Mouse (Mus musculus): ENCODE results near the gene Lcn10. TPM values are rescaled to one million over a fixed set of nuclear protein-coding genes. Genes with fewer than 3 reads are reported as not detected.
A peak's percentile ranks its signal among the peaks of the same experiment; 100 is the strongest.
"Not testable (repeated sequence)": the region's sequence is repeated elsewhere in the genome, so short reads cannot be mapped to it uniquely, and the experiment has no call there.

The Lcn10 gene
- total RNA-seq (2021), result not detected
- long read RNA-seq, experiment 1, result 0 reads
- long read RNA-seq, experiment 2, result 0 reads

DNA sequence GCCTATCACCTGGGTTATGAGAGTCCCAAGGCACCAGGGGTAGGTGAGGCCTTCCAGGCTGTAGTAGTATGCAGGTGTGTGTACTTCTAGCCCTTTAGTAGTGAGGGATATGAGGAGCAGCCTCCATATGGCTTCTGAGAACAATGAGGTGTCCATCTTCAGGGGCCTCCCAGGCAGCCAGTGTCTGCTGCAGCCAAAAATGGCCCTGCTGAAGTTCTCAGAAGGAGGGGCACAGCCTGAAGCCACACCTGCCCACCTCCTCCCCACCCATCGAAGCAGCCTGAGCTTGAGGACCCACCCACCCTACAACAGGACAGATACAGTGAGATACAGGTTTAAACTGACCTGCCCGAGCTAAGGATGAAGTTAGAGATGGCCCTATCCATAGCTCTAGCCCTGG, at the start of gene Lcn10:
TSS of gene Lcn10 (plus strand) at position 301 of the 400 bp plus-strand sequence.
- DNase-seq, result no peak
- intact Hi-C loops (cut with DNase I), result no loop called here

DNA sequence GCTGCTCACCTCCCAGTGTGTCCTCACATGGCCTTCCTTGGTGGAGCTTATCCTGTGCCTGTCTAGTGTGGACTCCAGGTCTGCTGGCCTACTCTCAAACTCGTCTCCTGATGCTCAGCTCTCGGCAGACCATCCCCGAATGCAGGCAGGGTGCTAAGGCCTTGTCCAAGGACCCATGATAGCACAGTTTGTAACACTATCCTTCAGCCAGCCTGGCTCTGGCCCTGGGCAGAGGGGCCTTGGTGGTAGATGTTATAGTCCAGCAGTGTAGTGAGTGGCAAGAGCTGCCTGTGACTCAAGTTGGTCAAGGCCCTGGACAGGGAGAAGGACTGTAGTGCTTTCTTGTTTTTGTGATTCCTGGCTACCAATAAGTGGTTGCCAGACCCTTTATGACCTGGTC, 48.9 kb upstream of the Lcn10 start:
- intact Hi-C loops (cut with DNase I), result no loop called here
- no peak for DNase-seq

GRCm38 (mm10) chr2:25634046-25634445, 48.5 kb upstream of the Lcn10 start:
- no peak for DNase-seq
- intact Hi-C loops (cut with DNase I), result no loop called here

DNA sequence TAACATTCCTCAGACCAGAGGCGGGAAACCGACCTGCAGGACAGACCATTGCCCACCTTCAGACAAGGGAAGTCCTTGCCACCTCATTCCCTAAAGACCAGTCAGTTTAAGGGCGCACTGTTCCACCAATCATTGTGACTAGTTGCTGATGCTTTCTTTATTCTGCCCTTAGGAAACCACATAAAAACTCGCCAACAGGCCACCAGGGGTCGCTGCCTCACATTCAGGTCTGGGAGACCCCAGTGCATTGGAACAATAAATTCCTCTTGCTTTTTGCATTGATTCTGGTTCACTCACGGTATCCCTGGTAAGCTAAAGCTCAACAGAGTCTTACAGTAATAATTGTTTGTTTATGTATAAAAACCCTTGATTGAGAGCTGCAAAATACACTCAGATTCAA, 42.6 kb upstream of the Lcn10 start:
- peak; percentile 49 to 63 for DNase-seq
- intact Hi-C loops (cut with DNase I), result no loop called here

DNA sequence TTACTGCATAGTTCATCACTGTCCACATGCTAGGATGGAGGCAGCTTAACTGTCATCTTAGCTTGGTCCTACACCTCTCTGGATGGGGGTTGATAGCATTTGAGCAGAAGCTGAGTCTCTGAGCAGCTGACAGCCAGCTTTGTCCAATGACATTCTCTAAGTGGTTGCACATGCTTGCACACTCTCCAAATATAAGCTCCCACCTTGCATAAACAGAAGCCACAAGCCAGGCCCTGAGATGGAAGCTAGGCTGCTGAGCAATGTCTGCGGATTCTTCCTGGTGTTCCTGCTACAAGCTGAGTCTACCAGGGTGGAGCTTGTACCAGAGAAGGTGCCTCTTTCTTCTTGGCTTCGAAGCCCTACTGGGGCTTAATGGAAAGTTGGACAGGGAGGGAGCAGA, 29.6 kb upstream of the Lcn10 start, which contains the start of gene Lcn8:
TSS of gene Lcn8 (plus strand) at position 219 of the 400 bp plus-strand sequence.
- DNase-seq, result no peak
- intact Hi-C loops (cut with DNase I), result no loop called here

- no peak for DNase-seq
- intact Hi-C loops (cut with DNase I), result no loop called here
These were observed 28.0 kb upstream of the Lcn10 start for GRCm38 (mm10) chr2:25654502-25654901.

- DNase-seq, result peak; percentile 39 to 65
- intact Hi-C loops (cut with DNase I), result no loop called here
These were observed 25.8 kb upstream of the Lcn10 start for GRCm38 (mm10) chr2:25656691-25657090.

DNA sequence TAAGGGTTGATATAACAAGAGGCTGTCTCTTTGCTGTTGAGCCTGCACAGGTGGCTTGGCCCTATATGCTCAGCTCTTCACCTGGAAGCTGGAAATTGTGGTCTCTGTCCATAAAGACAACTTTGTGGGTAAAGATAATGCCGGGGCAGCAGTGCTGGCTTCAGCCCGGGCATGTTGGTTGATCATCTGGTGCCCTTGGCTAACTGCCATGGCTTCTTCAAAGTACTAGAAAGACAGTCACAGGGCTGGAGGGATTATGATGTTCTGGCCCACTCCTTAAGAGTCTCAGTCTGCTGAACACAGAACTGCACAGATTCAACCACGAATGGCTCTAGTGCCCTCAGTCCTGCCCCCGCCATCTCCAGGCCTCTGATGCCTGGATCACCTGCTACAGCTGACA, 25.3 kb upstream of the Lcn10 start:
- DNase-seq, result peak in 1 of 2 experiments; percentile 26
- intact Hi-C loops (cut with DNase I), result no loop called here

DNA sequence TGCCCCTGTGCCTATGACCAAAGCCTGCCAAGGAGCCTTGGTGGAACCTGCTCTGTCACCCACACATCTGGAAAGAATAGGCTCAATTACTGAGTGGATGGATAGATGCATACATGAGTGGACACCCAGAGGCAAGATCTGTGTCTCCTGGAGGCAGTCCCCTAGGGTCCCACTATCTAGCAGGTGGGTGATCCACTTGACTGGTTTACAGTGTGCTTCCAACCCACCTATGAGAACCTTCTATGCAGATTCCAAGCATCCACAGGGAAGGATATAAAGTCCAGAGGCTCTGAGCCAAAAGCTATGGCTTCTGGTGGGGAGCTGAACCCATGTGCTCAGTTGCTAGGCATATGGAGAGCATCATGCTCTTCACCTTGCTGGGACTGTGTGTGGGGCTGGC, 24.9 kb upstream of the Lcn10 start, which contains the start of gene Lcn5:
TSS of gene Lcn5 (plus strand) at position 301 of the 400 bp plus-strand sequence.
- intact Hi-C loops (cut with DNase I), result no loop called here
- no peak for DNase-seq

DNA sequence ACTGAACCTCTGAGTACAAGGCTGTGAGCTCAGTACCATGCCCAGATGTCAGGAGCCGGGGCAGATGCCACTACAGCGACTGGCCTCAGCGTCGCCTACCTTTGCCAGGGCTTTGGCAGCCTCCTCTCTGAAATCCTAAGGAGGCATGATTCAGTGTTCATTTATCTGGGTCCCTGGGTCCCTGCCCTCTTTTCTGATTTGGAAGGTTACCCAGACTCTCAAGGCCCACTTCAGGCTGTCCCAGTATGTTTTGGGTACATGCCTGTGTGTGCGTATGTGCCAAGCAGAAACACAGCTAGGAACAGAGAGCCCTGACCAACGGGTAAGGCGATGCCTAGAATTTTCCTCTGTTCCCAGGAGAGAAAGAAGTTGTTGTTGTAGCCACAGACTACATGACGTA, 22.2 kb upstream of the Lcn10 start:
- intact Hi-C loops (cut with DNase I), result no loop called here
- DNase-seq, result peak in 1 of 2 experiments; percentile 19

GRCm38 (mm10) chr2:25661245-25661970, 21.1 kb upstream of the Lcn10 start:
- no peak for DNase-seq
- intact Hi-C loops (cut with DNase I), result no loop called here

DNA sequence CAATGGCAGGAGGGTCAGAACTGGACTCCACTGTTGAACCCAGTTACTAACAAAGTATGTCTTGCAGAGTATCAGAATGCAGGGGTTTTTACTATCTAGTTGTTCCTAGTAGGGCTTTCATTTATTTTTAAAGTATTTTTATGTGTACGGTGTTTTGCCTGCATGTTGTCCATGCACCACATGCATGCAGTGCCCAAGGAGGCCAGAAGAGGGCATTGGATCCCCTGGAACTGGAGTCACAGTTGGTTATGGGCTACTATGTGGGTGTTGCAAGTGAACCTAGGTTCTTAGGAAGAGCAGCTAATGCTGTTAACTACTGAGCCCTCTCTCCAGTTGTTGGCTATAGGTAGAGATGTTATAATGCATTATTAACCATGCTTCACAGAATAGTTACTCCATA, 19.0 kb upstream of the Lcn10 start:
- peak; percentile 45 to 70 for DNase-seq
- intact Hi-C loops (cut with DNase I), result no loop called here

DNA sequence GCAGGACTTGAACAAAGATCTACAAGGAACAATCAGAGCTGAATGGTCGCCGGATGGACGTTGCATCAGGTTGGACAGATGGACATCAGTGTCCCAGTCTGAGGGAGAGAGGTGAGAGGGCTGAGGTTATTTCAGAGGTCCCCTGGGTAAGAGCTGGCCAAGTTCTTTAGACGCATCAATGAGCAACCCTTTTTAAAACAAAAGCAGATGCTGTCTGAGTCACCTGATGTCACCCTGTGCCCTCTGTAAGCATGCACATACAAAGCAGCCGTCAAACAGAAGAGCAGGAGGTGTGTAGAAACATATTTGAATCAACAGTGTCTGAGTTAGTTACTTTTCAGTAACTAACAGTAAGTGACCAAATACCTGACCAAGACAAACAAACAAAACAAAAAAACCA, 18.4 kb upstream of the Lcn10 start:
- DNase-seq, result no peak
- intact Hi-C loops (cut with DNase I), result no loop called here

- intact Hi-C loops (cut with DNase I), result no loop called here
- DNase-seq, result no peak
These were observed 16.0 kb upstream of the Lcn10 start for GRCm38 (mm10) chr2:25666516-25666915.

DNA sequence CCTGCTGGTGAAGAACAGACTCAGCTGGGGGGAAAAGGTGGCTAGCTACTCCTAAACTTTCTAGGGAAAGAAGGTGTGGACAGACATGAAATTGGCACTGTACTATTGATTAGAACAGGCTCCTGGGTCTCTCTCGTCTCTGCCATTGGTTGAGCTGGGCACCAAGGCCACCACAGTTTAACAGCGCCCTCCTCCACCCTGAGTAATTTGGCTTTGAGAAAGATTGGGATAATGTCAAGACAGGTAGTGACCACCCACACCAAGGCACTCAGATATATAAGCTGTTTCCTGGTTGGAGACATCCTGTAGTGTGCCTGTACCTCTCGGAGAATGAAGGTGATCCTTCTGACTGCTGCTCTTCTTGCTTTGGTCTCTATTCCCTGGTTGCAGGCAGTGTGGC, 6.0 kb upstream of the Lcn10 start, which contains the start of gene Lcn6:
TSS of gene Lcn6 (plus strand) at position 301 of the 400 bp plus-strand sequence.
- intact Hi-C loops (cut with DNase I), result no loop called here
- DNase-seq, result no peak

GRCm38 (mm10) chr2:25679559-25679958, 3.0 kb upstream of the Lcn10 start:
- no peak for DNase-seq
- intact Hi-C loops (cut with DNase I), result no loop called here

GRCm38 (mm10) chr2:25686941-25687340, 4.4 kb downstream of the Lcn10 start:
- DNase-seq, result no peak
- intact Hi-C loops (cut with DNase I), result no loop called here

DNA sequence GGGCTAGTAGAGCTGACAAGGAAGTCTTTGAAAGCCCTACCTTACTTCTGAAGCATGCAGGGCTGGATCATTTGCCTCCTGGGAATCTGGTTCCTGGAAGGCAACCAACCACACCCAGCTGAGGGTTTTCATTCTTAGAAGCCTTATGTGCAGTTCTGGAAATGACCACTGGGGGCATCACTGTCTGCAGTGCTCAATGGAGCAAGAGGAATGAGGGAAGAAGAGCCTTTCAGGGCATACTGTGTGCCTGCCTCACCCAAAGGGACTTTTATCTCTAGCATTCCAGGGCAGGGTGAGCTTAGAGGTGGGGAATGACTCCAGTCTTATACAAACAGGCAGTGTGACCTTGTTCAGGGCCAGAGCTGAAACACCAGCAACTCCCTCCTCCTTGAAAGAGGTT, 12.1 kb downstream of the Lcn10 start:
- intact Hi-C loops (cut with DNase I), result no loop called here
- peak; percentile 62 to 81 for DNase-seq

- no peak for DNase-seq
- intact Hi-C loops (cut with DNase I), result no loop called here
These were observed 14.4 kb downstream of the Lcn10 start for GRCm38 (mm10) chr2:25696951-25697350.

GRCm38 (mm10) chr2:25698696-25699095, 16.2 kb downstream of the Lcn10 start:
- intact Hi-C loops (cut with DNase I), result loop anchor here (1.0 kb wide), 1 partner anchor 54 kb away; no protein-coding TSS in a partner anchor

DNA sequence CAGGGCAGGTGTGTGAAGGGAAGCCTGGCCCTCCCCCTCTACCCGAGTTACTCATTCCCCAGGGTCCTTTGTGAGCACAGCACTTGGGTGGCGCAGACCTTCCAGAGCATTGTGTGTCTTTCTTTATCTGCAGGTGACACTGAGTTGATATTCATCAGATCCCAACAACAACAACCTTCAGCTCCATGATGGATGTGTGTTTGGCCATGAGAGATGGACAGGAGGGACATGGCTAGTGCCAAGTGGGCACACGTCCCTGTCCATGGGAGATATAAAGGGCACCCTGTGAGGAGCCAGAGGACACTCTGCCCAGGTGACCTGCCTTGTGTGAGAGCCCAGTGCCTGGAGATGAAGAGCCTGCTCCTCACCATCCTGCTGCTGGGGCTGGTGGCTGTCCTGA, 17.2 kb downstream of the Lcn10 start, which contains the start of gene Obp2a:
TSS of gene Obp2a (plus strand) at position 301 of the 400 bp plus-strand sequence.
- DNase-seq; intact Hi-C loops (cut with DNase I): not testable (repeated sequence)

More at GRCm38 (mm10) chr2:25698696-25699095, 16.2 kb downstream of the Lcn10 start:
- no peak for DNase-seq

- peak in 1 of 2 experiments; percentile 7 for DNase-seq
- intact Hi-C loops (cut with DNase I), result no loop called here
These were observed 18.5 kb downstream of the Lcn10 start for GRCm38 (mm10) chr2:25701001-25701400.

All from heart, postnatal 14 days (tissue).